Mouse (Mus musculus): ENCODE measurements around the gene Gdpgp1. TPM values are rescaled to one million over a fixed set of nuclear protein-coding genes. Genes with fewer than 3 reads are reported as not detected.
A peak's percentile ranks its signal among the peaks of the same experiment; 100 is the strongest.

Gene Gdpgp1
- polyA plus RNA-seq, 1 experiment from 2014 or later, result 5.2 TPM

GRCm38 (mm10) chr7:80215398-80215797 is 17.3 kb upstream of the Gdpgp1 start:
- peak; percentile 85 for DNase-seq (ENCODE audit: low spot score)
- H3K36me3 ChIP-seq, result peaks cover 65% of the 10 kb centered on the region
- H3K9me3 ChIP-seq, result no peaks in the 10 kb centered on the region
- peak overlapping the region; percentile 70; the same call in 1 of the 2 replicates for H3K27ac ChIP-seq
- H3K4me3 ChIP-seq, result no peak overlapping the region
- H3K27me3 ChIP-seq (ENCODE audit: insufficient read depth, poor library complexity, severe bottlenecking), result no peaks in the 10 kb centered on the region
- peaks cover 9% of the 10 kb centered on the region; the same call in 1 of the 2 replicates for H3K4me1 ChIP-seq
- 21% methylated on average over 4 of the region's 4 CpGs for WGBS

DNA sequence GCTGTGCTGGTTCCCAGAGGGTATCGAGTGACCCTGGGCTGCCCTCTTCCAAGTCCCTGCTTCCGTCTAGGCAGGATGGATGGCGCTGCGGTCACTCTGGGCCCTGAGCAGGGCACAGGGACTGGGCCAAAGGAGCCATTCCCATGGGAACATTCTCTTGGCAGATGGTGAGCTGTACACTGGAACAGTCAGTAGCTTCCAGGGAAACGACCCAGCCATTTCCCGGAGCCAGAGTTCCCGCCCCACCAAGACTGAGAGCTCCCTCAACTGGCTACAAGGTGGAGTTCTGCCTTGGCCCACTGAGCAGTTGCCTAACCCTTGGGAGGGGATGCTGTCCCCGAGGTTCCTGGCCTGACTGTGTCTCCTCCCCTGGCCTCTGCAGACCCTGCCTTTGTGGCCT is 16.1 kb upstream of the Gdpgp1 start:
- Histone ChIP-seq H3K9me3 (no peaks in the 10 kb centered on the region), H3K27me3 (ENCODE audit: insufficient read depth, poor library complexity, severe bottlenecking) (no peaks in the 10 kb centered on the region), H3K36me3 (peaks cover 77% of the 10 kb centered on the region), H3K4me3 (no peak overlapping the region), H3K4me1 (peaks cover 9% of the 10 kb centered on the region; the same call in 1 of the 2 replicates), H3K27ac (no peak overlapping the region)
- no peak for DNase-seq (ENCODE audit: low spot score)
- WGBS, result 85% methylated on average over 8 of the region's 8 CpGs

DNA sequence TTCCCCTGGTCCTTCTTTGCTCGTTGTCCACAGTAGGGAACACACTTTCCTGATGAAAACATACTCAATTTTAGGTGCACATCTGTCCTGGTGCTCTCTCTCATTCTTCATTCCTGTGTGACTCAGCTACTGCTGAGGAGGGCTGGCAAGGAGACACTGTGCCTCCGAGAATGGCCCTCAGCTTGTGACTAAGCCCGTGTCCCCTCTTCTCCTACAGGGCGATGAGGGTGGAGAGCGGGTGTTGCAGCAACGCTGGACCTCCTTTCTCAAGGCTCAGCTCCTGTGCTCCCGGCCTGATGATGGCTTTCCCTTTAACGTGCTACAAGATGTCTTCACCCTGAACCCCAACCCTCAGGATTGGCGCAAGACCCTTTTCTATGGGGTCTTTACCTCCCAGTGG is 14.0 kb upstream of the Gdpgp1 start:
- H3K27ac ChIP-seq, result no peak overlapping the region
- WGBS, result 91% methylated on average over 9 of the region's 9 CpGs
- H3K4me1 ChIP-seq, result peaks cover 3% of the 10 kb centered on the region; the same call in 1 of the 2 replicates
- H3K9me3 ChIP-seq, result no peaks in the 10 kb centered on the region
- no peak overlapping the region for H3K4me3 ChIP-seq
- H3K27me3 ChIP-seq (ENCODE audit: insufficient read depth, poor library complexity, severe bottlenecking), result no peaks in the 10 kb centered on the region
- DNase-seq (ENCODE audit: low spot score), result no peak
- peaks cover 75% of the 10 kb centered on the region for H3K36me3 ChIP-seq

DNA sequence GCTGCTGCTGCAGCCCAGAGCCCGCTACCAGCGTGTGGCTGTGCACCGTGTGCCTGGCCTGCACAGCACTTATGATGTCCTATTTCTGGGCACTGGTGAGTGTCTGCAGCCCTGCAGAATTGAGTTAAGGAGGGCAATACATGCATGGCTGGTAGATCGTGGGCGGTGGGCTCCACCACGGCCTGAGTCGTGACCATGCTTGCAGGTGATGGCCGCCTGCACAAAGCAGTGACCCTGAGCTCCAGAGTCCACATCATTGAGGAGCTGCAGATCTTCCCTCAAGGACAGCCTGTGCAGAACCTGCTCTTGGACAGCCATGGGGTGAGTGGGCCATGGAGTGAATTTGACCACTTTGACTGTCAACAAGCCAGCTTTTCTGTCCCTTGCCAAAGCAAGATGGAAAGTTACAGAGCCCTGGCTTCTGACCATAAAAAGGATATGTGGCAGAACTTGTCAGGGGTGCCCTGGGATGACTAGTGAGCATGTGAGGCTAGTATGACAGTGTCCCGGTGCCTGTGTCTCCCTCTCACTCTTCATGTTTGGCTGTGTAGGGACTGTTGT is 12.3 kb upstream of the Gdpgp1 start:
- no peak overlapping the region for H3K27ac ChIP-seq
- DNase-seq (ENCODE audit: low spot score), result no peak
- WGBS, result 92% methylated on average over 9 of the region's 9 CpGs
- H3K36me3 ChIP-seq, result peaks cover 87% of the 10 kb centered on the region
- H3K9me3 ChIP-seq, result no peaks in the 10 kb centered on the region
- H3K4me1 ChIP-seq, result peaks cover under 1% of the 10 kb centered on the region; the same call in 1 of the 2 replicates
- no peak overlapping the region for H3K4me3 ChIP-seq
- H3K27me3 ChIP-seq (ENCODE audit: insufficient read depth, poor library complexity, severe bottlenecking), result no peaks in the 10 kb centered on the region

DNA sequence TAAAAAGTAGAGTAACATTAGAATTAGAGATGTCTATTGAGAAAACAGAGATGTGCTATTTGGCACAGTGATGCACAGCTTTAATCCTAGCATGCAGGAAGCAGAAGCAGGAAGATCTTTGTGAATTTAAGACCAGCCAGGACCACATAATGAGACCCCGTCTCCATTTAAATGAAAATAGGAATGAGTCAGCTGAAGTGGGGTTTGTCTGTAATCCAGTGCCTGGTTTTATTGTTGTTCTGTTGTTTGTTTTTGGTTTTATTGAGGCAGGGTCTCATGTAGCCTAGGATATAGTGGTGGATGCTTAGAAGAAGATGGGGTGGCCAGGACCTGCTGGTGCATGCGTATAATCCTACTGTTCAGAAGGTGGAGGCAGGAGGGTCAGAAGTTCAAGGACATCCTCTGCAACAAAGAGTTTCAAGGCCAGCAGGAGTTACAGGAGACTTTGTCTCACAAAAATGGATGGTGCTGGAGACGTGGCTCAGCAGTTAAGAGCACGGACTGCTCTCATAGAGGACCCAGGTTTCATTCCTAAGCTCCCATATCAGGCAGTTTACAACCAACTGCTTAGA is 11.4 kb upstream of the Gdpgp1 start:
- no peak for DNase-seq (ENCODE audit: low spot score)
- 90% methylated on average over 4 of the region's 4 CpGs for WGBS
- Histone ChIP-seq H3K9me3 (no peaks in the 10 kb centered on the region), H3K27ac (no peak overlapping the region), H3K27me3 (ENCODE audit: insufficient read depth, poor library complexity, severe bottlenecking) (no peaks in the 10 kb centered on the region), H3K4me3 (no peak overlapping the region), H3K4me1 (no peaks in the 10 kb centered on the region), H3K36me3 (peaks cover 85% of the 10 kb centered on the region)

DNA sequence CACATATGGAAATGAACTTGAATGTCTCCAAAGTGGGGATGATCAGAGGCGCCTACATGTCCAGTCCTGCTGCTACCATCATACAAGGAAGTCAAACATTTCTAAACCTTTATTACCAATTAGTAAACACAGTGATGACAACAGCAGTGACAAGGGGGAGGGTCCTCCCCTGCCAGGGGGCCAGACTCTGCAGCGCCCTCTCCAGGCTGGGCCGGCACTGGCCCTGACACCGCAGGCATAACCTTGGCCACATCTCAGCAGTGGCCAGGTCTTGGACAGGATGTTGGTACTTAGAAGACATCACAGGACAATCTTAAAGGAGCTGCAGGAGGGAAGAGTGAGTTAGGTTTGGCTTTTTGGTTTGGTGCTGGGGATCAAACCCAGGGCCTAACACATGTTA is 5.6 kb upstream of the Gdpgp1 start:
- Histone ChIP-seq H3K27ac (no peak overlapping the region), H3K4me1 (peaks cover 12% of the 10 kb centered on the region), H3K9me3 (no peaks in the 10 kb centered on the region), H3K4me3 (no peak overlapping the region), H3K36me3 (peaks cover 53% of the 10 kb centered on the region), H3K27me3 (ENCODE audit: insufficient read depth, poor library complexity, severe bottlenecking) (peaks cover 7% of the 10 kb centered on the region; the same call in 1 of the 2 replicates)
- DNase-seq (ENCODE audit: low spot score), result no peak
- WGBS, result 92% methylated on average over 4 of the region's 4 CpGs

DNA sequence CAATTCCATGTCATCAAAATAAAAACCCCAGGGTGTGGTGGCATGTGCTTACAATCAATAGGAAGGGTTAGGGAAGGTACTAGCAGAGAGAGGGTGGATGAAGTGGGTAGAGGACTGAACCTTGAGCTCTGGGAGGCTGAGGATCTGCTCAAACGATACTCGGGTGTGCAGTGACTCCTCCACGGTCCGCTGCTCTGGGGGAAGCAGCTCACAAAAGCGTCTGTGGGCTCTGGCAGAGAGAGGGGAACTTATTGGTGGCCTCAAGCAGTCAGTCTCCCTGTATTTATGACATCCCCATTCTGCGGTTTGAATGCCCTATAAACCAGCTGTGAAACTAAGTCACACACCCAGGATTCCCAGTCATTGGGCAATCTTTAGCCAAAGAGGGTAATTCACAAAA is 2.5 kb upstream of the Gdpgp1 start:
- WGBS, result 70% methylated on average over 6 of the region's 6 CpGs
- Histone ChIP-seq H3K9me3 (no peaks in the 10 kb centered on the region), H3K4me3 (no peak overlapping the region), H3K36me3 (peaks cover 34% of the 10 kb centered on the region), H3K27me3 (ENCODE audit: insufficient read depth, poor library complexity, severe bottlenecking) (peaks cover 7% of the 10 kb centered on the region; the same call in 1 of the 2 replicates), H3K4me1 (peaks cover 24% of the 10 kb centered on the region), H3K27ac (no peak overlapping the region)
- no peak for DNase-seq (ENCODE audit: low spot score)

DNA sequence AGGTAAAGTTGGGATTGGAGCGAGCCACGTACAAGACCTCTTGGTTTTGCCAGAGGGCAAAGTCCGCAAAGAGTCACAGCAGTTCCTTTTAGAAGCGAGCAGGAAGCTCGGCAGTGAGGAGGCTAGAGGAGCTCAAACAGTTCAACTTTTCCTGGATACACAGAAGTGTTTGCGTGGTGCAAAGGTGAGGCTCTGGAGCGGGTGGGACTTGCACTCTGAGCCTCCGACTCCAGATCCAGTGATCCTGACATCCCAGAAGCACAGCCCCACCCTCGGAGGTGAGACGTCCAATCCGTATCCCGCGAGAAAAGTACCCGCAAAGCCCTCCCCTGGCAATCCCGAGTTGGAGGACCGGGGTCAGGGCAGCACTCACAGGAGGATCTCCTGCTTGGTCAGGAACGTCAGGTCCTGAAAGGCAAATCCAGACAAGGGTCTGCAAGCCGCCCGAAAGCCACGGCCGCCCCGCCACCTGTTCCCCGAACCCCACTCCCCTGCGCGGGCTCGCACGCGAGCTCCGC is 635 bp upstream of the Gdpgp1 start:
- H3K4me3 ChIP-seq, result peak overlapping the region; percentile 83
- H3K9me3 ChIP-seq, result no peaks in the 10 kb centered on the region
- peak overlapping the region; percentile 73 for H3K27ac ChIP-seq
- DNase-seq (ENCODE audit: low spot score), result no peak
- H3K4me1 ChIP-seq, result peaks cover 24% of the 10 kb centered on the region
- under 1% methylated on average over 29 of the region's 29 CpGs for WGBS
- H3K36me3 ChIP-seq, result peaks cover 18% of the 10 kb centered on the region
- H3K27me3 ChIP-seq (ENCODE audit: insufficient read depth, poor library complexity, severe bottlenecking), result peaks cover 7% of the 10 kb centered on the region; the same call in 1 of the 2 replicates

- Histone ChIP-seq H3K4me1 (peaks cover 24% of the 10 kb centered on the region), H3K27me3 (ENCODE audit: insufficient read depth, poor library complexity, severe bottlenecking) (peaks cover 7% of the 10 kb centered on the region; the same call in 1 of the 2 replicates), H3K4me3 (peak overlapping the region; percentile 22; the same call in 1 of the 2 replicates), H3K36me3 (peaks cover 16% of the 10 kb centered on the region), H3K9me3 (no peaks in the 10 kb centered on the region), H3K27ac (no peak overlapping the region)
- DNase-seq (ENCODE audit: low spot score), result no peak
- 77% methylated on average over 9 of the region's 9 CpGs for WGBS
Observed at GRCm38 (mm10) chr7:80233799-80234198, 1.1 kb downstream of the Gdpgp1 start.

- WGBS, result 87% methylated on average over 10 of the region's 10 CpGs
- DNase-seq (ENCODE audit: low spot score), result no peak
- no peaks in the 10 kb centered on the region for H3K27me3 ChIP-seq (ENCODE audit: insufficient read depth, poor library complexity, severe bottlenecking)
- H3K27ac ChIP-seq, result no peak overlapping the region
- H3K36me3 ChIP-seq, result peaks cover 37% of the 10 kb centered on the region
- H3K9me3 ChIP-seq, result no peaks in the 10 kb centered on the region
- no peak overlapping the region for H3K4me3 ChIP-seq
- peaks cover 6% of the 10 kb centered on the region; the same call in 1 of the 2 replicates for H3K4me1 ChIP-seq
Observed at GRCm38 (mm10) chr7:80238542-80238941, 5.9 kb downstream of the Gdpgp1 start.

- no peak overlapping the region for H3K27ac ChIP-seq
- H3K36me3 ChIP-seq, result peaks cover 37% of the 10 kb centered on the region
- no peak for DNase-seq (ENCODE audit: low spot score)
- H3K4me1 ChIP-seq, result 0 out of 2 replicates have a peak, but pooled peaks cover 5% of the 10 kb centered on the region
- 78% methylated on average over 4 of the region's 4 CpGs for WGBS
- no peak overlapping the region for H3K4me3 ChIP-seq
- no peaks in the 10 kb centered on the region for H3K9me3 ChIP-seq
- no peaks in the 10 kb centered on the region for H3K27me3 ChIP-seq (ENCODE audit: insufficient read depth, poor library complexity, severe bottlenecking)
Observed at GRCm38 (mm10) chr7:80241661-80242060, 9.0 kb downstream of the Gdpgp1 start.

DNA sequence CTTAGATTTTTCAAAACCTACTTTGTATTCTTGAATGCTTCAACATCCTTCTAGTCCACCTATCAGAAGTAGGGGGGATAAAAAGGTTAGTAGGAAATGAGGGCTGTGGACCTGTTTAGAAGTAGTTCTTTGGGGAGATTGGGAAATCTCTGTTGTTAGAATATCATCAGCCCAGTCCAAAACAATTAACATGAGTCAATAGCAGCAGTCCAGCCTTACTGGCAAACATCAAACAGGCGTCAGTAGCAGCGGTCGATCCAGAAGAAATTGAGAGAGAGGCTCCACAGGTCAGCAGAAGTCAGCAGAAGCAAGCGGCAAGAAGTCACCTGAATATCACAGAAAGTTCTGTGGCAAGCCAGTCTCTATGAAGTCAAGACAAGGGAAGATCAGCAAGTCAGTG is 12.2 kb downstream of the Gdpgp1 start:
- peaks cover 9% of the 10 kb centered on the region; the same call in 1 of the 2 replicates for H3K4me1 ChIP-seq
- 92% methylated on average over 4 of the region's 4 CpGs for WGBS
- no peak for DNase-seq (ENCODE audit: low spot score)
- no peaks in the 10 kb centered on the region for H3K27me3 ChIP-seq (ENCODE audit: insufficient read depth, poor library complexity, severe bottlenecking)
- H3K9me3 ChIP-seq, result no peaks in the 10 kb centered on the region
- H3K27ac ChIP-seq, result no peak overlapping the region
- H3K4me3 ChIP-seq, result no peak overlapping the region
- peaks cover 14% of the 10 kb centered on the region for H3K36me3 ChIP-seq

DNA sequence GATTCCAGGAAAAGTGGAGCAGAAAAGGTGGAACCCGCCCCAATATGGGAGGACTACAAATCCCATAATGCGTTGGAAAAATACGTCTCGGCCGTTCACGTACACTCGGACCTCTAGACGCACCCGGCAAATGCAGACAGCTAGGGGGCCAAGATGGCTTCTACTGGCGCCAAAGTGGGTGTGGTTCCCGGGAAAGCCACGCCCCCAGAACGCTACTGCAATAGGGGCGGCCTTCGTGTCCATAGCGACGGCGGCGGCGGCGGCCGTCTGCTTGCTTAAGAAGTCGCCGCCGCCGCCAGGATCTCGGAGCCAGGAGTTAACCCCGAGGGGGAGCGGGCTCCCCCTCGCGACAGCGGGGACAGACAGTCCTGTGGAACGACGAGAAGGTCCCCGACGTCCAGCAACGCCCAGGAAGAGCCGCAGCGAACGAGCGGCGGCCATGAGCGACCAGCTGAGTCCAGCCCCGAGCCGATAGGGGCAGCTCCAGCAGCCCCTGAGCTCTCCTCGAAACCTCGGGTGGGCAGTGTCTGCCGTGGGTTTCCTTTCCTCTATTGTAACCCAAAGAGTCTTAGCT is 13.6 kb downstream of the Gdpgp1 start, which contains the start of gene Ttll13:
Ttll13 (plus strand) TSS at position 229 of the 574 bp plus-strand sequence.
- peak within 1 kb of the TSS; percentile 64 for H3K4me3 ChIP-seq
- peak within 1 kb of the TSS; percentile 89 for H3K27ac ChIP-seq
- WGBS, result under 1% methylated on average over 48 of the region's 48 CpGs
- DNase-seq (ENCODE audit: low spot score), result peak; percentile 99
- H3K4me1 ChIP-seq, result peaks cover 9% of the 10 kb centered on the region; the same call in 1 of the 2 replicates
- peaks cover 2% of the 10 kb centered on the region for H3K36me3 ChIP-seq
- H3K27me3 ChIP-seq (ENCODE audit: insufficient read depth, poor library complexity, severe bottlenecking), result no peaks in the 10 kb centered on the region
- no peaks in the 10 kb centered on the region for H3K9me3 ChIP-seq

All from heart, embryonic 10.5 days (tissue).